ENCODE assay signal across 8 mouse cellular contexts in the genomic region with DNA sequence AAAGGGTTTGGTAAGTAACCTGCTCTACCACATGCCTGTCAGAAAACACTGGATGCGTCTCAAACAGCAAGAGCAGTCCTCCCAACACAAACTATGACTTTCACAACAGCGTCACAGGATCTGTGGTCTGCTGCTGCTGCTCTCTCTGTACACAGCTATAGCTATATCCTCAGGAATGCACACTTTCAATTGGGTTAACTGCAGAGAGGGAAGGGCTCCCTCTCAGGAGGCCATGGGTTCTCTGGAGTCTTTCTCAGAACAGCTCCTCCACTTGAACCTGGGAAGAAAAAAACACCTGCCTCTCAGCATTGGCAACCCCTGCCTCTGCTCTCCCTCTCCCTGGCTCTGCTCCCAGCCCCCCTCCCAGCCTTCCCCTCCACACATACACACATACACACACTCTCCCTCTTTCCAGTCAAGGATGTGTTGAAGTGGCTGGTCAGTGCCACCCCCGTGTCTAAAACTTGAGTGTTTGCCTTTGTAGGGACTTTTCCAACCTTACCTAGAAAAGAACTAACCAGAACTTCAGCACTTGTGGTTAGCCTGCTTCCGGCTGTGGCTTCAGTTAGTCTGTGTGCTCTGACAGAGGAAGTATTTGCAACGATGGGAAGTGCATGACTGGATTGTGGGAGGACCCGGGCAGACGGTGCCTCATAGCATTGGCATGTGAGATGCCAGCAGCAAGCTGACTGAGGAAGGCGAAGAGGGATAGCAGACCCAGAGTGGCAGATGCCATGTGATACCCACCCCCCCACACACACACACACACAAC.
DNase-seq lines count a peak whose midpoint lies in the region; ATAC-seq and TF ChIP-seq lines count a peak whose summit lies in the region.

No protein-coding gene starts in this region.

- peaks cover 48% of the 10 kb centered on the region for H3K4me1 ChIP-seq in kidney, embryonic 15.5 days
- peaks cover 24% of the 10 kb centered on the region for H3K4me1 ChIP-seq in limb, embryonic 15.5 days
- peaks cover 27% of the 10 kb centered on the region for H3K4me1 ChIP-seq in small intestine, adult 2 months (ENCODE audit: control insufficient read depth, insufficient read depth, insufficient read length, low read length)
- H3K4me1 ChIP-seq in forebrain, embryonic 11.5 days (replicated peaks; ENCODE audit: control insufficient read depth, insufficient read depth, low read length): no peaks in the 10 kb centered on the region
- peaks cover 7% of the 10 kb centered on the region for H3K4me1 ChIP-seq in hindbrain, embryonic 10.5 days (replicated peaks)

- no peaks in the 10 kb centered on the region for H3K9me3 ChIP-seq in kidney, embryonic 15.5 days (replicated peaks)
- no peaks in the 10 kb centered on the region for H3K9me3 ChIP-seq in limb, embryonic 15.5 days
- no peaks in the 10 kb centered on the region for H3K9me3 ChIP-seq in forebrain, embryonic 11.5 days (ENCODE audit: control insufficient read depth, low read length)
- H3K9me3 ChIP-seq in hindbrain, embryonic 10.5 days: no peaks in the 10 kb centered on the region

- peak overlapping the region; percentile 13; the same call in 1 of the 2 replicates for H3K27ac ChIP-seq in kidney, embryonic 15.5 days
- H3K27ac ChIP-seq in limb, embryonic 15.5 days: peak overlapping the region; percentile 2; the same call in 1 of the 2 replicates
- peak overlapping the region; percentile 10; the same call in 1 of the 2 replicates for H3K27ac ChIP-seq in small intestine, adult 2 months (ENCODE audit: insufficient read depth, low read depth, low read length)
- no peak overlapping the region for H3K27ac ChIP-seq in forebrain, embryonic 11.5 days (ENCODE audit: low read depth, low read length)
- H3K27ac ChIP-seq in hindbrain, embryonic 10.5 days: no peak overlapping the region

- WGBS in kidney, embryonic 15.5 days: 63% methylated on average over 8 of the region's 8 CpGs
- 61% methylated on average over 8 of the region's 8 CpGs for WGBS in limb, embryonic 15.5 days
- 68% methylated on average over 8 of the region's 8 CpGs for WGBS in small intestine, adult 2 months
- 89% methylated on average over 8 of the region's 8 CpGs for WGBS in forebrain, embryonic 11.5 days
- WGBS in hindbrain, embryonic 10.5 days: 90% methylated on average over 8 of the region's 8 CpGs

- H3K27me3 ChIP-seq in kidney, embryonic 15.5 days: no peaks in the 10 kb centered on the region
- H3K27me3 ChIP-seq in limb, embryonic 15.5 days: no peaks in the 10 kb centered on the region
- no peaks in the 10 kb centered on the region for H3K27me3 ChIP-seq in small intestine, adult 2 months (ENCODE audit: control insufficient read depth, insufficient read depth, low read length)
- no peaks in the 10 kb centered on the region for H3K27me3 ChIP-seq in forebrain, embryonic 11.5 days (ENCODE audit: control insufficient read depth, insufficient read depth, low read length)
- no peaks in the 10 kb centered on the region for H3K27me3 ChIP-seq in hindbrain, embryonic 10.5 days (ENCODE audit: insufficient read depth, poor library complexity, severe bottlenecking)

- no peak for TF ChIP-seq CTCF in small intestine, adult 2 months (IDR thresholded peaks at IDR 0.05; ENCODE audit: extremely low read depth, insufficient read length, insufficient replicate concordance, low read depth, low read length)

- TF ChIP-seq POLR2A in small intestine, adult 2 months (IDR thresholded peaks at IDR 0.05; ENCODE audit: low read depth, low read length): no peak

- no peak overlapping the region for H3K4me3 ChIP-seq in kidney, embryonic 15.5 days (replicated peaks)
- H3K4me3 ChIP-seq in limb, embryonic 15.5 days: no peak overlapping the region
- H3K4me3 ChIP-seq in small intestine, adult 2 months (ENCODE audit: low read depth, low read length): no peak overlapping the region
- no peak overlapping the region for H3K4me3 ChIP-seq in forebrain, embryonic 11.5 days (ENCODE audit: low read depth, low read length)
- no peak overlapping the region for H3K4me3 ChIP-seq in hindbrain, embryonic 10.5 days

- ATAC-seq in kidney, embryonic 15.5 days (replicated peaks; ENCODE audit: low FRiP score): peak; percentile 46
- peak; percentile 93 for ATAC-seq in common myeloid progenitor, adult 5-6 weeks (replicated peaks; ENCODE audit: low read depth, poor library complexity, severe bottlenecking)
- ATAC-seq in limb, embryonic 15.5 days (ENCODE audit: insufficient number of reproducible peaks, low FRiP score, low TSS enrichment, low read depth): peak; percentile 13; the same call in 1 of the 2 replicates
- ATAC-seq in forebrain, embryonic 11.5 days (replicated peaks; ENCODE audit: low FRiP score): no peak

- H3K4me2 ChIP-seq in kidney, embryonic 15.5 days: no peak overlapping the region
- no peak overlapping the region for H3K4me2 ChIP-seq in limb, embryonic 15.5 days
- H3K4me2 ChIP-seq in forebrain, embryonic 11.5 days (ENCODE audit: low read depth, low read length, severe bottlenecking): no peak overlapping the region

- 0 out of 2 replicates have a peak, but pooled peaks cover 2% of the 10 kb centered on the region for H3K36me3 ChIP-seq in kidney, embryonic 15.5 days
- H3K36me3 ChIP-seq in limb, embryonic 15.5 days: no peaks in the 10 kb centered on the region
- no peaks in the 10 kb centered on the region for H3K36me3 ChIP-seq in small intestine, adult 2 months (ENCODE audit: control insufficient read depth, insufficient read depth, low read length)
- no peaks in the 10 kb centered on the region for H3K36me3 ChIP-seq in forebrain, embryonic 11.5 days (ENCODE audit: control insufficient read depth, insufficient read depth, low read length)
- no peaks in the 10 kb centered on the region for H3K36me3 ChIP-seq in hindbrain, embryonic 10.5 days

- no peak for DNase-seq in kidney, postnatal 25 days
- DNase-seq in embryo, embryonic 9.5 days (ENCODE audit: extremely low spot score): no peak
- no peak for DNase-seq in forebrain, embryonic 11.5 days (ENCODE audit: low spot score)
- DNase-seq in hindbrain, embryonic 10.5 days (ENCODE audit: low spot score): no peak

- no peak overlapping the region for H3K9ac ChIP-seq in kidney, embryonic 15.5 days
- H3K9ac ChIP-seq in limb, embryonic 15.5 days: no peak overlapping the region
- H3K9ac ChIP-seq in forebrain, embryonic 11.5 days (ENCODE audit: low read length): no peak overlapping the region

Comparison
In these comparisons a context has a peak if more than half of its experiments do, and no peak if none do; other contexts are left out.
1. H3K27ac ChIP-seq: peak in kidney, embryonic 15.5 days (single experiment), limb, embryonic 15.5 days (single experiment) and small intestine, adult 2 months (single experiment); none in forebrain, embryonic 11.5 days (single experiment) and hindbrain, embryonic 10.5 days (single experiment).